Mouse (Mus musculus) limb, embryonic 12.5 days (tissue): Measurements from ENCODE around the gene Zfp592. TPM values are rescaled to one million over a fixed set of nuclear protein-coding genes. Genes with fewer than 3 reads are reported as not detected.
A peak's percentile ranks its signal among the peaks of the same experiment; 100 is the strongest.

ENCODE experiments used
- ATAC-seq: fragments of 200-750 bp; cut with Nextera tagmentation; 2 replicates; pipeline ENCODE4 v1.8.0; 2017; ENCODE audit warnings: low read depth, moderate TSS enrichment; ENCODE audit not compliant: insufficient number of reproducible peaks, insufficient read depth, low FRiP score, low TSS enrichment
- H3K27ac ChIP-seq: fragments of 300-500 bp; sonication (generic); 2 replicates; pipeline ENCODE4 v1.5.1; 2016; ENCODE audit warnings: mild to moderate bottlenecking, moderate library complexity
- H3K27me3 ChIP-seq: fragments of 300-500 bp; sonication (generic); 2 replicates; pipeline ENCODE4 v1.6.1; 2016; ENCODE audit warnings: mild to moderate bottlenecking, moderate library complexity
- H3K36me3 ChIP-seq: fragments of 300-500 bp; sonication (generic); 2 replicates; pipeline ENCODE4 v1.6.1; 2016; ENCODE audit warnings: mild to moderate bottlenecking, moderate library complexity
- H3K4me1 ChIP-seq: fragments of 300-500 bp; sonication (generic); replicated peaks from 2 replicates; pipeline ENCODE4 v1.6.1; 2016
- H3K4me2 ChIP-seq: fragments of 300-500 bp; sonication (generic); 2 replicates; pipeline ENCODE4 v1.6.1; 2016; ENCODE audit warnings: mild to moderate bottlenecking, moderate library complexity
- H3K4me3 ChIP-seq: fragments of 300-500 bp; sonication (generic); replicated peaks from 2 replicates; pipeline ENCODE4 v1.5.1; 2016; ENCODE audit warnings: mild to moderate bottlenecking
- H3K9ac ChIP-seq: fragments of 300-500 bp; sonication (generic); replicated peaks from 2 replicates; pipeline ENCODE4 v1.6.1; 2016; ENCODE audit warnings: mild to moderate bottlenecking, moderate library complexity
- H3K9me3 ChIP-seq: fragments of 300-500 bp; sonication (generic); 2 replicates; pipeline ENCODE4 v1.6.1; 2016; ENCODE audit warnings: mild to moderate bottlenecking, moderate library complexity
- WGBS: fragments of 180-500 bp; shearing (Covaris S2); methylation state at CpG from one replicate; pipeline ENCODE4 v1.1.7; 2016; 5-methylcytosine and 5-hydroxymethylcytosine counted together
- polyA plus RNA-seq: library from polyadenylated mRNA; unstranded; fragments of >200 nt; fragmentation: Nextera tagmentation; extraction: Ambion mirVana; gene quantifications from 2 replicates; pipeline ENCODE4 v1.2.1, GENCODE M21; 2016

Gene Zfp592
- polyA plus RNA-seq, 1 experiment from 2014 or later, result 11.3 TPM

- Histone ChIP-seq H3K9ac (no peak overlapping the region), H3K27me3 (peaks cover 24% of the 10 kb centered on the region), H3K36me3 (no peaks in the 10 kb centered on the region), H3K4me2 (no peak overlapping the region), H3K4me3 (no peak overlapping the region), H3K27ac (no peak overlapping the region), H3K4me1 (peaks cover 12% of the 10 kb centered on the region; the same call in 1 of the 2 replicates), H3K9me3 (no peaks in the 10 kb centered on the region)
- 34% methylated on average over 9 of the region's 9 CpGs for WGBS
- no peak for ATAC-seq
Measured at GRCm38 (mm10) chr7:81058712-81059154, 65.3 kb downstream of the Zfp592 start.

GRCm38 (mm10) chr7:81059388-81059787, 65.9 kb downstream of the Zfp592 start:
- H3K4me2 ChIP-seq, result no peak overlapping the region
- peaks cover 12% of the 10 kb centered on the region; the same call in 1 of the 2 replicates for H3K4me1 ChIP-seq
- H3K9ac ChIP-seq, result no peak overlapping the region
- H3K27ac ChIP-seq, result no peak overlapping the region
- ATAC-seq, result no peak
- no peaks in the 10 kb centered on the region for H3K36me3 ChIP-seq
- peaks cover 24% of the 10 kb centered on the region for H3K27me3 ChIP-seq
- no peaks in the 10 kb centered on the region for H3K9me3 ChIP-seq
- H3K4me3 ChIP-seq, result no peak overlapping the region
- 47% methylated on average over 5 of the region's 5 CpGs for WGBS

- Histone ChIP-seq H3K36me3 (no peaks in the 10 kb centered on the region), H3K27ac (no peak overlapping the region), H3K4me2 (no peak overlapping the region), H3K9ac (no peak overlapping the region), H3K4me3 (no peak overlapping the region), H3K27me3 (peaks cover 24% of the 10 kb centered on the region), H3K4me1 (peaks cover 12% of the 10 kb centered on the region; the same call in 1 of the 2 replicates), H3K9me3 (no peaks in the 10 kb centered on the region)
- ATAC-seq, result no peak
- 84% methylated on average over 2 of the region's 2 CpGs for WGBS
Measured at GRCm38 (mm10) chr7:81060908-81061307, 67.4 kb downstream of the Zfp592 start.

- Histone ChIP-seq H3K27me3 (peaks cover 22% of the 10 kb centered on the region), H3K9ac (no peak overlapping the region), H3K4me3 (no peak overlapping the region), H3K4me1 (peaks cover 12% of the 10 kb centered on the region), H3K27ac (no peak overlapping the region), H3K9me3 (no peaks in the 10 kb centered on the region), H3K4me2 (no peak overlapping the region), H3K36me3 (no peaks in the 10 kb centered on the region)
- 85% methylated on average over 11 of the region's 11 CpGs for WGBS
- ATAC-seq, result no peak
Measured at GRCm38 (mm10) chr7:81061936-81062335, 68.5 kb downstream of the Zfp592 start.

- no peak overlapping the region for H3K27ac ChIP-seq
- 65% methylated on average over 9 of the region's 9 CpGs for WGBS
- H3K36me3 ChIP-seq, result no peaks in the 10 kb centered on the region
- no peaks in the 10 kb centered on the region for H3K9me3 ChIP-seq
- no peak for ATAC-seq
- peaks cover 3% of the 10 kb centered on the region; the same call in 1 of the 2 replicates for H3K4me1 ChIP-seq
- no peak overlapping the region for H3K4me3 ChIP-seq
- no peak overlapping the region for H3K4me2 ChIP-seq
- no peak overlapping the region for H3K9ac ChIP-seq
- peaks cover 8% of the 10 kb centered on the region; the same call in 1 of the 2 replicates for H3K27me3 ChIP-seq
Measured at GRCm38 (mm10) chr7:81063332-81063731, 69.9 kb downstream of the Zfp592 start.

- Histone ChIP-seq H3K4me2 (no peak overlapping the region), H3K4me3 (no peak overlapping the region), H3K9ac (no peak overlapping the region), H3K9me3 (no peaks in the 10 kb centered on the region), H3K36me3 (no peaks in the 10 kb centered on the region), H3K27me3 (no peaks in the 10 kb centered on the region), H3K4me1 (peaks cover 3% of the 10 kb centered on the region; the same call in 1 of the 2 replicates), H3K27ac (no peak overlapping the region)
- 33% methylated on average over 6 of the region's 6 CpGs for whole genome bisulfite sequencing
- ATAC-seq, result no peak
Measured at GRCm38 (mm10) chr7:81066714-81067113, 73.2 kb downstream of the Zfp592 start.

GRCm38 (mm10) chr7:81072463-81072862, 79.0 kb downstream of the Zfp592 start:
- peaks cover 15% of the 10 kb centered on the region for H3K4me1 ChIP-seq
- no peaks in the 10 kb centered on the region for H3K36me3 ChIP-seq
- ATAC-seq, result no peak
- no peak overlapping the region for H3K27ac ChIP-seq
- H3K27me3 ChIP-seq, result no peaks in the 10 kb centered on the region
- 38% methylated on average over 5 of the region's 5 CpGs for WGBS
- no peak overlapping the region for H3K4me2 ChIP-seq
- 0 out of 2 replicates have a peak, but pooled peaks cover 4% of the 10 kb centered on the region for H3K9me3 ChIP-seq
- H3K4me3 ChIP-seq, result no peak overlapping the region
- no peak overlapping the region for H3K9ac ChIP-seq

GRCm38 (mm10) chr7:81073273-81073672, 79.8 kb downstream of the Zfp592 start:
- H3K4me2 ChIP-seq, result no peak overlapping the region
- no peaks in the 10 kb centered on the region for H3K27me3 ChIP-seq
- WGBS, result 85% methylated on average over 5 of the region's 5 CpGs
- 0 out of 2 replicates have a peak, but pooled peaks cover 4% of the 10 kb centered on the region for H3K9me3 ChIP-seq
- peaks cover 15% of the 10 kb centered on the region for H3K4me1 ChIP-seq
- no peaks in the 10 kb centered on the region for H3K36me3 ChIP-seq
- ATAC-seq, result no peak
- no peak overlapping the region for H3K9ac ChIP-seq
- no peak overlapping the region for H3K27ac ChIP-seq
- H3K4me3 ChIP-seq, result no peak overlapping the region

- Histone ChIP-seq H3K27ac (no peak overlapping the region), H3K4me1 (peaks cover 15% of the 10 kb centered on the region), H3K4me2 (no peak overlapping the region), H3K27me3 (no peaks in the 10 kb centered on the region), H3K36me3 (no peaks in the 10 kb centered on the region), H3K9ac (no peak overlapping the region), H3K4me3 (no peak overlapping the region), H3K9me3 (0 out of 2 replicates have a peak, but pooled peaks cover 4% of the 10 kb centered on the region)
- ATAC-seq, result peak; percentile 60
- WGBS, result 41% methylated on average over 9 of the region's 9 CpGs
Measured at GRCm38 (mm10) chr7:81074546-81074945, 81.1 kb downstream of the Zfp592 start.

GRCm38 (mm10) chr7:81075299-81075698, 81.8 kb downstream of the Zfp592 start:
- 47% methylated on average over 7 of the region's 7 CpGs for WGBS
- H3K4me3 ChIP-seq, result no peak overlapping the region
- no peak overlapping the region for H3K9ac ChIP-seq
- H3K4me2 ChIP-seq, result no peak overlapping the region
- no peak for ATAC-seq
- no peaks in the 10 kb centered on the region for H3K36me3 ChIP-seq
- H3K9me3 ChIP-seq, result 0 out of 2 replicates have a peak, but pooled peaks cover 4% of the 10 kb centered on the region
- H3K27me3 ChIP-seq, result no peaks in the 10 kb centered on the region
- H3K27ac ChIP-seq, result no peak overlapping the region
- H3K4me1 ChIP-seq, result peaks cover 15% of the 10 kb centered on the region

GRCm38 (mm10) chr7:81075732-81076131, 82.3 kb downstream of the Zfp592 start:
- 85% methylated on average over 5 of the region's 5 CpGs for WGBS
- H3K4me2 ChIP-seq, result no peak overlapping the region
- H3K9me3 ChIP-seq, result 0 out of 2 replicates have a peak, but pooled peaks cover 4% of the 10 kb centered on the region
- H3K27me3 ChIP-seq, result no peaks in the 10 kb centered on the region
- no peaks in the 10 kb centered on the region for H3K36me3 ChIP-seq
- no peak overlapping the region for H3K9ac ChIP-seq
- H3K27ac ChIP-seq, result no peak overlapping the region
- H3K4me1 ChIP-seq, result peaks cover 19% of the 10 kb centered on the region
- no peak for ATAC-seq
- no peak overlapping the region for H3K4me3 ChIP-seq

GRCm38 (mm10) chr7:81077009-81077408, 83.5 kb downstream of the Zfp592 start:
- no peak overlapping the region for H3K4me2 ChIP-seq
- H3K27me3 ChIP-seq, result no peaks in the 10 kb centered on the region
- no peak overlapping the region for H3K4me3 ChIP-seq
- ATAC-seq, result no peak
- H3K27ac ChIP-seq, result no peak overlapping the region
- H3K36me3 ChIP-seq, result no peaks in the 10 kb centered on the region
- no peak overlapping the region for H3K9ac ChIP-seq
- WGBS, result 71% methylated on average over 6 of the region's 6 CpGs
- 0 out of 2 replicates have a peak, but pooled peaks cover 4% of the 10 kb centered on the region for H3K9me3 ChIP-seq
- peaks cover 23% of the 10 kb centered on the region for H3K4me1 ChIP-seq
